Mouse (Mus musculus): ENCODE data around the gene Gpr160. TPM values are rescaled to one million over a fixed set of nuclear protein-coding genes. Genes with fewer than 3 reads are reported as not detected.

The Gpr160 gene
- total RNA-seq, 2 experiments from 2014 or later, result 1.5 to 1.7 TPM

GRCm38 (mm10) chr3:30860705-30861104 lies 5.0 kb downstream of the Gpr160 start:
- Histone ChIP-seq H3K27ac (no peak overlapping the region), H3K4me3 (no peak overlapping the region)
- no peak for TF ChIP-seq CTCF (IDR thresholded peaks at IDR 0.05)
- intact Hi-C loops (cut with DNase I), result no loop called here
- DNase-seq (ENCODE audit: extremely low spot score in 1 of 2, low spot score in 2 of 2), result no peak

GRCm38 (mm10) chr3:30863712-30864435 lies 8.1 kb downstream of the Gpr160 start:
- H3K27ac ChIP-seq, result no peak overlapping the region
- no peak for DNase-seq (ENCODE audit: extremely low spot score in 1 of 2, low spot score in 2 of 2)
- intact Hi-C loops (cut with DNase I), result no loop called here
- TF ChIP-seq CTCF (IDR thresholded peaks at IDR 0.05), result no peak
- no peak overlapping the region for H3K4me3 ChIP-seq

DNA sequence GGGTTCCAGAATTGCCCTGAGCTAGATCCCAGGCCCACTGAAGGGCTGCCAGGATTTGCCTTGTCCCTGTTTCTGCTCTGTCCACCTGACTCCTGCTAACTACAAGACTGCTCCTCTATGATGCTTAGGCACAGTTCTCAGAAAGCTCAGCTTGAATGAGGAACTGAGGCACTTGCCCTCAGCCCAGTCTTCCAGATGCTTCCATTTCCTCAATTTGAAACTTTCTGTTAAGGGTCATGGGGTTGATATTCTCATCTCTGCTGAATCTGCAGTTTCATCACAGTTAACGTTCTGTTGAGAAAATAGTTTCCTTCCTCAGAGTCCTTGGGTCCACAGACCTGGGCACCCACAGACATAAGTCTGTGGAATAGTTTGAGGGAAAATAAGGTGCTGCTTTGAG lies 8.9 kb downstream of the Gpr160 start:
- H3K27ac ChIP-seq, result no peak overlapping the region
- no peak overlapping the region for H3K4me3 ChIP-seq
- intact Hi-C loops (cut with DNase I), result no loop called here
- no peak for TF ChIP-seq CTCF (IDR thresholded peaks at IDR 0.05)
- DNase-seq (ENCODE audit: extremely low spot score in 1 of 2, low spot score in 2 of 2), result no peak

DNA sequence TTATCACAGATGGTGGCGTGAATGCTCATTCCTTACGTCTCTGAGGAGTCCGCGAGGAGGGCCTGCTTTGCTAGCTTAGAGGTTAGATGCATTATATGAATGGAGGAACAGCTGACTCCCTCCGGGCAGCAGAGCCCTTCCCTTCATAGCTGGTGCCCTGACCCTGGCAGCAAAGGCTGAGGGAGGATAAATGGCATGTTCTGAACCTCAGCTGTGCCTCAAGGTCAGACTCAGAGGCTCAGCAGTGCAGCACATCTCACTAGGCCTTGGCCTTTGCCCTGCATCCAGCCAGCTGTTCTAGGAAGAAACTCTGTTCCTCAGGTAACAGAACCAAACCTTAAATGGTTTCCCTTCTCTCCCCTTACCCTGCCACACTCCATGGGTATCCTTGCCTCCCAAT lies 12.4 kb downstream of the Gpr160 start:
- Histone ChIP-seq H3K27ac (no peak overlapping the region), H3K4me3 (no peak overlapping the region)
- no peak for DNase-seq (ENCODE audit: extremely low spot score in 1 of 2, low spot score in 2 of 2)
- intact Hi-C loops (cut with DNase I), result no loop called here
- no peak for TF ChIP-seq CTCF (IDR thresholded peaks at IDR 0.05)

DNA sequence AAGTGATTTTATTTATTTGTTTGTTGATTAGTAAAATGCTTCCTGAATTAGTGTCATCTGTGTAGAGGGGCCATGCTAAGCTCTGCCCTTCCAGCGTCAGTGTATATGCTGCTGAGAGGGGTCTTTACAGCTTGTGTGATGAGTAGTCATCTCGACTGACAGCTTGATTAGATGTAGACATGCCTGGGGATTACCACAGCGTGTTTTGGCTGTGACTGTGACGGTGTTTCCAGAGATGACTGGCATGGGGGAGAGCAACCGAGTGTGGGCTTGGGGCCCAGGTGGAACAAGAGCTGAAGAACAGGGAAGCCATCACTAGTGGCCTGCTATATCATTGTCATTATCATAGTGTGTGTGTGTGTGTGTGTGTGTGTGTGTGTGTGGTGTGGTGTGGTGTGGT lies 12.9 kb downstream of the Gpr160 start:
- DNase-seq (ENCODE audit: extremely low spot score in 1 of 2, low spot score in 2 of 2), result no peak
- intact Hi-C loops (cut with DNase I), result no loop called here
- no peak for TF ChIP-seq CTCF (IDR thresholded peaks at IDR 0.05)
- no peak overlapping the region for H3K27ac ChIP-seq
- no peak overlapping the region for H3K4me3 ChIP-seq

DNA sequence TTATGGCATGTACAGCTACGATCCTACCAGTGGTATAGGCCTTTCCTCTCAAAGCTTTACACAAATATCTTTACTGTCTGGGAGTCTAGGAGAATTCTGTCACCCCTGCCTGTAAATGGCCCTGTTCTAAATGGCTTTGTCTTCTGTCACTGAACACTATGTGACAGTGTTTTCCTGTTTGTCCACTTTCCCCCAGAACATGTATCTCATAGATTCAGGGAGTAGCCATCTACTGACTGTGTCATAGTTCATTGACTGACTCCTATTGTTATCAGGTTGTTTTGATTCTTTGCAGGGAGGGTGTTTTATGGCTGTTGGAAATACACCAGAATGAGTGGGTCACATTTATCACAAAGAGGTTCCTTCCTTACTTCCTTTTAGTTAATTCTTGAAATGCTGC lies 14.2 kb downstream of the Gpr160 start:
- intact Hi-C loops (cut with DNase I), result no loop called here
- H3K27ac ChIP-seq, result no peak overlapping the region
- no peak for TF ChIP-seq CTCF (IDR thresholded peaks at IDR 0.05)
- DNase-seq (ENCODE audit: extremely low spot score in 1 of 2, low spot score in 2 of 2), result no peak
- no peak overlapping the region for H3K4me3 ChIP-seq

DNA sequence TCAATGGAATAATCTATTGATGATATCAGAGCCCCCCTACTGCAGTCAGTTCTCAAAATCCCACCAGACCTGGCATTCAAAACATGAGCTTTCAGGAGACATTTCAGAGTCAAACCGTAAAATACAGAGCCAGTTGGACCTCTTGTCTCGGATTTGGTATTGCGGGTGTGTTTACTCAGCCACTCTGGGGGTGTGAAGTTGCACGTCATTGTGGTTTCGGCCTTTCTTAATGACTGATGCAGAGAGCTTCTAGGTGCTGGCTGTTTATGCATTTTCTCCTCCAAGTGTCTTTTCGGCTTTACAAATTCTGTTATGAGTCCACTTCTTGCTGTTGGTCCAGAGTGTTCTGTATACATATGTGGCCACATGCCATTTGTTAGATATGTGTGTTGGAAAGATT lies 21.0 kb downstream of the Gpr160 start:
- DNase-seq (ENCODE audit: extremely low spot score in 1 of 2, low spot score in 2 of 2), result no peak
- intact Hi-C loops (cut with DNase I), result no loop called here
- Histone ChIP-seq H3K4me3 (no peak overlapping the region), H3K27ac (no peak overlapping the region)
- TF ChIP-seq CTCF (IDR thresholded peaks at IDR 0.05), result no peak

- intact Hi-C loops (cut with DNase I), result no loop called here
- no peak; the same call in 1 of the 2 replicates for TF ChIP-seq CTCF (IDR thresholded peaks at IDR 0.05)
- Histone ChIP-seq H3K4me3 (no peak overlapping the region), H3K27ac (no peak overlapping the region)
- no peak for DNase-seq (ENCODE audit: extremely low spot score in 1 of 2, low spot score in 2 of 2)
Measured at GRCm38 (mm10) chr3:30887449-30887848, 31.7 kb downstream of the Gpr160 start.

DNA sequence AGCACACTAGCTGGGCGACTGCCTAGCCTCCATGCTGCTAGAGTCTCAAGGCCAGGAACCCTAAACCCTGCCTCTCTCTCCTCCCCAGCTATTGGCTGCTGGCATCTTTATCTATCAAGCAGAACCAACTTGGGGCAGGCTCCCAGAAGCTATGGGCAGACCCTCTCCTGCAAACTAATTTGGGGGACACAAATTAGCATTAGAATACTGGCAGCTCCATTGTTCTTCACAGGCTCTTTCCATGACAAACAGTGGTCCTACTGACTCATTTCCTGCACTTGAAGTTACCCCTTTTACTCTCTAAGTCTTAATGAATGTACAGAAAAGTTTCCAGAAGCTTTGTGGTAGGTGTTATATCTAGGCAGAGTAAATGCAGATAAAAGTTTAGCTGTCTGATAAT lies 33.3 kb downstream of the Gpr160 start:
- intact Hi-C loops (cut with DNase I), result no loop called here
- H3K4me3 ChIP-seq, result no peak overlapping the region
- DNase-seq (ENCODE audit: extremely low spot score in 1 of 2, low spot score in 2 of 2), result no peak
- TF ChIP-seq CTCF (IDR thresholded peaks at IDR 0.05), result no peak
- no peak overlapping the region for H3K27ac ChIP-seq

GRCm38 (mm10) chr3:30896721-30897120 lies 41.0 kb downstream of the Gpr160 start:
- intact Hi-C loops (cut with DNase I), result no loop called here

GRCm38 (mm10) chr3:30899407-30899806 lies 43.7 kb downstream of the Gpr160 start:
- DNase-seq (ENCODE audit: extremely low spot score in 1 of 2, low spot score in 2 of 2), result no peak
- intact Hi-C loops (cut with DNase I), result no loop called here
- no peak overlapping the region for H3K27ac ChIP-seq

More at GRCm38 (mm10) chr3:30896721-30897120, 41.0 kb downstream of the Gpr160 start:
- no peak for TF ChIP-seq CTCF (IDR thresholded peaks at IDR 0.05)
- no peak for DNase-seq (ENCODE audit: extremely low spot score in 1 of 2, low spot score in 2 of 2)
- no peak overlapping the region for H3K27ac ChIP-seq
- H3K4me3 ChIP-seq, result no peak overlapping the region

GRCm38 (mm10) chr3:30904658-30905057 lies 48.9 kb downstream of the Gpr160 start:
- Histone ChIP-seq H3K4me3 (no peak overlapping the region), H3K27ac (no peak overlapping the region)
- TF ChIP-seq CTCF (IDR thresholded peaks at IDR 0.05), result no peak
- intact Hi-C loops (cut with DNase I), result loop anchor here (5.0 kb wide), 1 partner anchor 82 kb away; no protein-coding TSS in a partner anchor
- no peak for DNase-seq (ENCODE audit: extremely low spot score in 1 of 2, low spot score in 2 of 2)

More at GRCm38 (mm10) chr3:30899407-30899806, 43.7 kb downstream of the Gpr160 start:
- no peak for TF ChIP-seq CTCF (IDR thresholded peaks at IDR 0.05)
- H3K4me3 ChIP-seq, result no peak overlapping the region

GRCm38 (mm10) chr3:30917160-30917559 lies 61.4 kb downstream of the Gpr160 start:
- TF ChIP-seq CTCF (IDR thresholded peaks at IDR 0.05), result no peak
- Histone ChIP-seq H3K4me3 (no peak overlapping the region), H3K27ac (no peak overlapping the region)
- intact Hi-C loops (cut with DNase I), result no loop called here
- DNase-seq (ENCODE audit: extremely low spot score in 1 of 2, low spot score in 2 of 2), result no peak

Data from left cerebral cortex, adult 2 months (tissue).